Mouse (Mus musculus) neural tube, embryonic 10.5 days (tissue): ENCODE results near the gene Gm960.

Experiments used
- DNase-seq: peaks from one replicate; pipeline ENCODE4 v3.0.0-alpha.2; 2017; ENCODE audit warnings: low spot score; ENCODE audit errors: extremely low spot score

Gene Gm960

GRCm38 (mm10) chr19:4698205-4698677, at the start of gene Gm960:
Gm960 (minus strand) TSS chr19:4698668.
- peak; percentile 86 for DNase-seq

GRCm38 (mm10) chr19:4747631-4748312, 49.3 kb upstream of the Gm960 start:
- DNase-seq, result no peak

DNA sequence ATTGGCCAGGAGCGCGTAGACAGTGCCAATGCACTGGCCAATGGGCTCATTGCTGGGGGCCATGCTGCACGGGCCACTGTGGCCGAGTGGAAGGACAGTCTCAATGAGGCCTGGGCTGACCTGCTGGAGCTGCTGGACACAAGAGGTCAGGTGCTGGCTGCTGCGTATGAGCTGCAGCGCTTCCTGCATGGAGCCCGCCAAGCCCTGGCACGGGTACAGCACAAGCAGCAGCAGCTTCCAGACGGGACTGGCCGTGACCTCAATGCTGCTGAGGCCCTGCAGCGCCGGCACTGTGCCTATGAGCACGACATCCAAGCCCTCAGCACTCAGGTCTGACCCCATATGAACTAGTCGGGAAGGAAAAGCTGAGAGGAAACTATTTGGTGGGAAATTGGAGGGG, 48.1 kb upstream of the Gm960 start:
- no peak for DNase-seq

- DNase-seq, result no peak
Measured at GRCm38 (mm10) chr19:4745681-4746080, 47.2 kb upstream of the Gm960 start.

GRCm38 (mm10) chr19:4745057-4745456, 46.6 kb upstream of the Gm960 start:
- DNase-seq, result no peak

- DNase-seq, result no peak
Measured at GRCm38 (mm10) chr19:4744026-4744425, 45.6 kb upstream of the Gm960 start.

GRCm38 (mm10) chr19:4743524-4743923, 45.1 kb upstream of the Gm960 start:
- peak; percentile 39 for DNase-seq

GRCm38 (mm10) chr19:4742229-4742628, 43.8 kb upstream of the Gm960 start:
- no peak for DNase-seq

- DNase-seq, result no peak
Measured at GRCm38 (mm10) chr19:4741482-4741881, 43.0 kb upstream of the Gm960 start.

GRCm38 (mm10) chr19:4739762-4740161, 41.3 kb upstream of the Gm960 start:
- DNase-seq, result no peak

DNA sequence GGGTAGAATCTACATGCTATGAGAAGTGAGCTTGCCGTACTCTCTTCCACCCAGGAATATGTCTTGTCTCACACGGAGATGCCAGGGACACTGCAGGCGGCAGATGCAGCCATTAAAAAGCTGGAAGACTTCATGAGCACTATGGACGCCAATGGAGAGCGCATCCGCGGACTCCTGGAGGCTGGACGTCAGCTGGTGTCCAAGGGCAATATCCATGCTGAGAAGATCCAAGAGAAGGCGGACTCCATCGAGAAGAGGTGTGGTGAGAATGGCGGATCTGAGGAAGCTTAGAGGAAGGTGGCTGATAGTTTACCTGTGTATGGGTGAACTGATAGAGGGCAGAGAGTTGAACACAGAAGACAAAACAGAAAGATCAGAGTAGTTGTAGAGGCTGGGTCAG, 40.6 kb upstream of the Gm960 start:
- DNase-seq, result no peak

GRCm38 (mm10) chr19:4737866-4738265, 39.4 kb upstream of the Gm960 start:
- DNase-seq, result no peak

DNA sequence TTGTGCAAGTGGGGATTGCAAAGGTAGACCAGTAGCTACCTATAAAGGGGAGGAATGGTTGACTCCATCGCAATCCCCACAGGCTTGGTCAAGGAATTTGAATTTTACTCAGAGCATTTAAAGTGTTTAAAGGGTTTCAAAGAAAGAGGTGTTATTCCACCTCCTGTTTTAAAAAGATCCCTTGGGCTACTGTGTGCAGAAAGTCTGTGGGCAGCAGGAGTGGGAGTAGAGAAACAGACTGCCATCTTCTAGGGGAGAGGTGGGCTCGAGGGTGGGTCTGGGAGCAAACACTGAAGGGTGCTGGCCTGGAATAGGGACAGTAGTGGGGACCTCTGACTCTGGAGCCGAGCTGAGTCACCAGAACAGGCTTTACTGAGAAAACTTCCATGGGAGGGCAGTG, 34.6 kb upstream of the Gm960 start:
- DNase-seq, result no peak

DNA sequence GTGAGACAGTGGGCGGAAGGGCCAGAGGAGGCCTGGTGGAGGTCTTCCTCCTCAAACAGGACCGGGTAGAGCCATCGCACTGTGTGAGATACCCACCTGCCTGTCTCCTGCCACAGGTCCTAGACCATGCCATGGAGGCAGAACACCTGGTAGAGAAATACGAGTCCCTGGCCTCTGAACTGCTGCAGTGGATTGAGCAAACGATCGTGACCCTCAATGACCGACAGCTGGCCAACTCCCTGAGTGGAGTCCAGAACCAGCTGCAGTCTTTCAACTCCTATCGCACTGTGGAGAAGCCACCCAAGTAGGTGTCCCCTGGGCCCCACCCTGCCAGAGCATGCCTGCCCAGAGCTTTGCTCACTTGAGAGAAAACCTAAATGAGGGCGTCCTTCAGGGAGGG, 30.7 kb upstream of the Gm960 start:
- DNase-seq, result no peak

- no peak for DNase-seq
Measured at GRCm38 (mm10) chr19:4720671-4721244, 22.3 kb upstream of the Gm960 start.

- DNase-seq, result no peak
Measured at GRCm38 (mm10) chr19:4720112-4720511, 21.6 kb upstream of the Gm960 start.

- DNase-seq, result no peak
Measured at GRCm38 (mm10) chr19:4719351-4719764, 20.9 kb upstream of the Gm960 start.

GRCm38 (mm10) chr19:4718716-4719115, 20.2 kb upstream of the Gm960 start:
- DNase-seq, result no peak

DNA sequence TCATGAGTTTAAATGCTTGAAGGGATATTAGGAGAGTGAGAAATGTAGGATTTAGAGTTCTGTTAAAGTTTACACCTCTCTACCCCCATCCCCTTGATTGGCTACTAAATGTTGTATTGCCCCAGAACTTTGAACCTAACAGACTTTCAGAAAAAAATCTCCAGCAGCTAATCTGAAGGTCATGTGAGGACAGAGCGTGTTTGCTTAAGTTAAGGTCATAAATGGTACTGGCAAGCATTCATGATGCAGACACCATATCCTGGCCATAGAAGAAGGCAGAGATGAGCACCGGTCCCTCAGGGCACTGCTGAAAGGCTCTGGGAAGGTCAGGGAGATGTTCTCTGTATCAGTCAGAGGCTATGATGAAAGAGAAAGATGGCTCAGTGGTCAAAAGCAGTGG, 18.8 kb upstream of the Gm960 start:
- no peak for DNase-seq

- no peak for DNase-seq
Measured at GRCm38 (mm10) chr19:4716756-4717155, 18.3 kb upstream of the Gm960 start.

DNA sequence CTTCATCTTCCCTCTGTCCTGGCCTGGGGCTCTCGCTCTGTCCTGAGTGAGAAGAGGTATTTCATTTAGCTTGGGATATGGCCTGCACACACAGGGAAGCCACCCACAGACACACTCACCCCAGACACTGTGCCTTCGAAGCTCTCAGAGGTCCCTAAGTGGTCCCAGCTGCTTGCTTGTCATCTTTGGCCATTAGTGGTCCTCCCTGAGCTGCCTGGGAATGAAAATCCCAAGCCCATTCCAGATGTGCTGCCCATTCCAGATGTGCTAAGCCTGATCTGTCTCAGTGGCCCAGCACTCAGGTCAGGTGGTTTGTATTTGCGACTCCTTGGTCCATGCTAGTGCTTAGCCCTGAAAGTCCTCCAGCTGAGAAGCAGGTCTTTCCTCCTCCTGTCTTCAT, 15.4 kb upstream of the Gm960 start:
- DNase-seq, result no peak

- no peak for DNase-seq
Measured at GRCm38 (mm10) chr19:4712781-4713526, 14.5 kb upstream of the Gm960 start.
